Mouse (Mus musculus) thymus, postnatal 10 days (tissue): Measurements from ENCODE around the gene Olfr138.

ENCODE experiments used
- DNase-seq, 2 experiments: peaks; one replicate each; pipeline ENCODE4 v3.0.0; 2021; ENCODE audit warnings: low spot score in 2 of 2

Olfr138 gene

DNA sequence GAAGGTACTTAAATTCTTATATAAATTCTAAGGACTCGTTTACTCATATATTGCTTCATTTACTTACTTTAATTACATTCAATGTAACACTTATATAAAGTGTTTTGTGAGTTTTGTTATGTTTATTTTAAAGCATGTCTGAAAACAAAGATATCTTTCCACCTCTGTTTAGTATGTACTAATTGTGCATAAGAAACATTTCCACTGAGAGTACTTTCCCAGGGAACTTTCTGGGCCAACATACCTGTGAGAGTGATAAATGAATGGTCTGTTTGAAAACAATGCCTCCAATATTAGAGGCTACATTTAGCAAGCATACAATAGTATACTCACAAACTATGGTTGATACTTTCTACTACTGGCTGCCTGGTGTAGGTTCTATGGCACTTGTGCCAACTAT lies at the start of gene Olfr138:
Gene Olfr138 (plus strand): TSS at position 301 of the 400 bp plus-strand sequence.
- DNase-seq: no peak

GRCm38 (mm10) chr17:38307470-38307869 lies 46.6 kb downstream of the Olfr138 start, which contains the start of gene Olfr137:
Gene Olfr137 (minus strand): TSS chr17:38307570.
- no peak for DNase-seq
